Mouse (Mus musculus): ENCODE measurements at regions not wholly inside any gene's neighbourhood (a gene's known extent, or its start where the extent isn't known, plus 50 kb on each side); places are given as distances from the start of the nearest gene placed in this dataset.

DNA sequence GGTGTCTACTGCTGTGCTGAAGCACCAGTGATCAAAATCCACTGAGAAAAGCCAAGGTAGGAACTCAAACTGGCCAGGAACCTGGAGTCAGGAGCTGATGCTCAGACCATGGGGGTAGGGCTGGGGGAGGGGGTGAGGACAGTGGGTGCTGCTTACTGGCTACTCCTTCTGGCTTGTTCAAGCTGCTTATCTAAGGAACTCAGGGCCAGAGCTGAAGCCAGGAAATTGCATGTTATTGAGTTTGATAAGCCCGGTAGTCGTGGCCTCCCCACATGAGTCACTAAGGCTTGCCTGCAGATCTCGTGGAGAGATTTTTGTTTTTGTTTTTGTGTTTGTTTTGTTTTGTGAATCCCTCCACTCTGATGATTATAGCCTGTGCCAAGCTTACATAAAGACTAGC, 65.9 kb downstream of the Tmem215 start:
- DNase-seq (ENCODE audit: low spot score in 2 of 2), result no peak

DNA sequence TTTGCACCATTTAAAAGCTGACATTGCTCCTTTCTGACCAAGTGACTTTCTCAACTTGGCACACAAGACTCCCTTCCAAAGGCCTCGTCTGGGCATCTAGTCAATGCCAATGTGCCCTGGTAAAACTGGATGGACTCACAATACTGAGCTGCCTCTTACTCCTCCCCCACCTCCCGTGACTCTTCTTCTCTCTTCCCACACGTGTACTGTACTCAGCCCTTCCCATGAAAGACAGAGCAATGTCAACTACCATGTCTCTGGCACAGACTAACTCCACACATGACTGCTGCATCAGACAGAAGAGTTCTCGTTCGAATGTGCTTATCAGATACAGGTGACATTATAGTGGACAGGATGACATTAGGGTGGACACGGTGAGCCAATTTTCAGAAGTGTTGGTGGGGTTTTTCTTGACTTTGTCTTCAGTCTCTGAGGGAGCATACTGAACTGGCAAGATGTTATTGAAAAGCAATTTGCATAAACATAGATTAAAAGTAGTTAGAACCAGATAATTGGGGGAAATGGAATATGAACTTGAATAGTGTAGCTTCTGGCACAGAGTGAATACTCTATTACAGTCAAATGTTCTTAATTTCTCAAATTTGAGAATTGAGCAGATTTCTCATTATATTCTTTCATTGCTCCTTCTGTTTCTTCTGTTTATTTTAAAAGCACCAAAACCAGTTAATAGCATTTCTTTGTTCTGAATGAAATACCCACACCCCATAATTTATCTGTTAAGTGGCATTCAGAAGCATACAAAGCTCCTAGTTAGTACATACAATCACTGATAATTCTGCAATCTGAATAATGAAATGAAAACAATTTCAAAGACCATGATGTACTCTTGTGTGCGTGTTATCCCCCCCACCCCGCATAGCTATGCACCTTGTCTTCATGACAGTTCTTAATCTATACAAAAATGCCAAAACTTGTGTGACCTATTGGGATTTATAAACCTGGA, 71.4 kb downstream of the Tmem215 start:
- DNase-seq (ENCODE audit: low spot score in 2 of 2), result no peak

DNA sequence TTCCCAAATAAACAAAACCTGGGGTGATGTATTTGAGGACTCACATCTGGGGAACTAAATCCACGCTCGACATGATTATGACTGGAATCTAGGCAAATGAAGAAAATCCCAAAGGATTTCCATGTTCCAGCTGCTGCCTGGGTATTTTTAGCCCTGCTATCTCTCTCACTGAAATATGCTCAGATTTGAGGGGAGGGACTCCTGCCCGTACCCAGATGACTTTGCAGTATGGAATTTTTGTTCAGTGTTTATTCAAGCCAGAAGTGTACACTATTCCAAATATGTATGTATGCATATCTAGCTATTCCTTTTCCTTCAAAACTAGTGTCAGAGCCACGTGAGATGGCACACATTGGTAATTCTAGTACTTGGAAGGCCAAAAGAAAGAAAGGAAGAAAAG, 72.1 kb downstream of the Tmem215 start:
- DNase-seq (ENCODE audit: low spot score in 2 of 2), result no peak

DNA sequence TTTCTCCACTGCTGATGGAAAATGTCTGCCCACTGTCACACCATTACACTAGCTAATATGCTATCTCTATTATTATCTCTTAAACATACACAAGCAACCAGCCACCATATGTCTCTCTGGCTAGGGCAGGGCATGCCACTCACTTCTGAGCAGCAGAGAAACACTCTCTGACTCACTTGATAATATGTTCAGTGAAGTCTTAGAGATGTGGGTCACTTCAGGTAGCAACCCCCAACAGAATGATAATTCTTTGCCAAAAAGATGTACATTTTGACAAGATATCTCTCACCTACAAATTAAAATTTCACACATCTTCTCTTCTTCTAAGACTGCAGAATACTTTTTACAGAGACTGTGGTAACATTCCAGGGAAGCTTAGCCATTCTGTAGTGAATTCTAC, 72.8 kb downstream of the Tmem215 start:
- peak; percentile 13 to 15 for DNase-seq (ENCODE audit: low spot score in 2 of 2)

DNA sequence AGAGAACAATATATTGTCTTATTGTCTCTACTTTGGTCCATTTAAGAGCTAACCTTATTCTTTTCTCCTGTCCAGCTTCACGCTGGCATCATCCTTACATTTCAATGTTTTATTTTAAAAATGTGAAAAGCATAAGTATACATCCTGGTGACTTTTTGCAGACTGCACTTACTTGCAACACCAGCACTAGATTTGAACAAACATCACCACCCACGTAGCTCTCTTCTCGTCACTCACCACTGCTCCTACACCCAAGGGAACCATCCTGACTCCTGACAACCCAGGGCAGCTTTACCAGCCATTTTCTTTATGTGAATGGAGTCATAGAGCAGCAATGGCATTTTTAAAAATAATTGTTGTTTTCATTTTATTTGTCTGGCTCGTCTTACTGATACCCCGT, 73.7 kb downstream of the Tmem215 start:
- peak; percentile 16 to 24 for DNase-seq (ENCODE audit: low spot score in 2 of 2)

DNA sequence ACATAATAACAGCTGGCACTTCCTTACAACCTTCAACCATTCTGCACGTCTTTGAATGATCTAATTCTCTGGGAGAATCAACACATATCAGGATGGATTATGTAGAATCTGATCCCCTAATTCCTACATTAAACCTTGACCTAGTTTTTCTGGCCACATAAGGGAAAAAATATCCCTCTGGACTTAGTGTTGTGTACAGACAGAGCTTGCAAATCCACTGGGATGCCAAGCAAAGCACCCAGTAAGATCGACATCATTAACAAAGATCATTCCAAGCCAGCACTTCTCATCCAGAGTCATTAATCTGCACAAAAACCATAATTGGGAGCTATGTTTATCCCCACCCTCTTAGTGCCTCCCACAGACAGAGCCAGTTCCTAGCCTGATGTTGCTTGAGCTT, 87.8 kb downstream of the Tmem215 start:
- DNase-seq (ENCODE audit: low spot score in 2 of 2), result no peak

DNA sequence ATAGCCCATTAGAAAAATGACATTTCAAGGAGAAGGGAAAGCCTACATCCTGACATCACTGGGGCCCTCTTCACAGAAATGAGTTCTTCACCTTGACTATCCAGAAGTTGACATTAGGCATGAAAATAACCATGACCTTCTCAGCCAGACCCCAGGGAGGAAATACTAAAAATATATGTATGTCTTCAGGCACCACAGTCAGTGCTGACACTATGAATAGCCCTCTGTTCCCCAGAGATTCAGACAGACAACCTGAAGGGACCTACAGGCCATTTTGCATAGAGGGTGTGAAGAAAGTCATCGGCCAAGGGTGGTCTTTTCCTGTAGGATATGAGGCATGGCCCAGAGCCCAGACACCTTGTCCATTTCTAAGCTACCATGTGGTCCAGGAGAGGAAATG, 101.3 kb downstream of the Tmem215 start:
- DNase-seq (ENCODE audit: low spot score in 2 of 2), result no peak

DNA sequence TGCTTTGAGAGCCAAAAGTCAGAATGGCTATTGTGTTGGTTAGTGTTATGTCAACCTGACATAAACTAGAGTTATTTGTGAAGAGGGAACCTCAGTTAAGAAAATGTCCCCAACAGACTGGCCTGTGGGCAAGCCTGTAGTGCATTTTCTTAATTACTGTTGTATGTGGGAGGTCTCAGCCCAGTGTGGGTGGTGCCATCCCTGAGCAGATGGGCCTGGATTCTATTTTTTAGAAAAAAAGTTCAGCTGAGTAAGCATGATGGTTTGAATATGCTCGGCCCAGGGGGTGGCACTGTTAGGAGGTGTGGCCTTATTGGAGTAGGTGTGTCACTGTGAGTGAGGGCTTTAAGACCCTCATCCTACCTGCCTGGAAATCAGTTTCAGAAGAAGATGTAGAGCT, 104.0 kb downstream of the Tmem215 start:
- DNase-seq (ENCODE audit: low spot score in 2 of 2), result peak in 1 of 2 experiments; percentile 17

DNA sequence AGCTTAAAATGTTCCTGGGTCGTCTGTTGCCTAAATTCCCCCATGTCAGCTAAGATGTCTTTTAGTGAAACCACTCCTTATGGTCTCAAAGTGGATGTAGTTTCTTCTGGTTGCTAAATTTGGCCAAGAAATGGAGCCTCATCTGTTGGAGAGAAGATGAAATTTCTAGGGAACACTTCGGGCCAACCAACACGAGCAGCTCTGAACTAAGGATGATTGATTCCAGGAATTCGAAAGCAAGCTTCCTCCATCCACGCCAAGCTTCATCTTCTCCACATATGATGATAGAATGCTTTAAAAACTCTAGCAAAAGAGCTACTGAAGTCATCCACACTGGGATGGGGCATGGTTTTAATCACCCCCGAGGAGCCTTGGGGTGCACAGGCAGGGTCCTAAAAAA, 112.5 kb downstream of the Tmem215 start:
- DNase-seq (ENCODE audit: low spot score in 2 of 2), result no peak

DNA sequence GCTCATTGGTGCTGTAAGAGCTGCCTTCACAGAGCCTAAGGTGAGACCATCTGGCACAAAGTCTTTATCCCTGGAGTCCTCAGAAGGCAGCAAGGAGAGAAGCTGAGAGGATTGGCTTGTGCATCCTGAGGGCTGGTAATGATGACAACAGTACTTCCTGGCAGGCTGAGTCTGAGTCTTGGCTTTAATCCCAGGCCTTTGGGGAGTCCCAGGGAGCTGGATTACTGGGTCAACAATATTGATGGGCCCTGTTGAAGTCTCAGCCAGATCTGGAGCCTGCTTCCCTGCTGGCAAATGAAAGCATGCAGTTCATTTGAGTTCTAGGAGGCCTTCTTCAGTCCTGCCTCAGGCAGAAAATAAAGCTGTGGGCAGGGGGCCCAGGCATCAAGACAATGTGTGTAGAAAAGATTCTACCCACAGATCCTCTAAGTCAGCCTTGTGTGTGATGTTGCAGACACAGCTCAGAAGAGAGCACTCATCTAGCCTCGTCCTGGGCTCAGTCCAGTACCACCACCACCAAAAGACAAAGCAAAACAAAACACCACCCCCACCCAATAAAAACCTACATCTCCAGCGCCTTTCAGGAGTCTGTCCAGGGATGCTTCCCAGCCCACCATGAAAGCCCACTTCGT, 113.1 kb downstream of the Tmem215 start:
- DNase-seq (ENCODE audit: low spot score in 2 of 2), result peak; percentile 11 to 21

DNA sequence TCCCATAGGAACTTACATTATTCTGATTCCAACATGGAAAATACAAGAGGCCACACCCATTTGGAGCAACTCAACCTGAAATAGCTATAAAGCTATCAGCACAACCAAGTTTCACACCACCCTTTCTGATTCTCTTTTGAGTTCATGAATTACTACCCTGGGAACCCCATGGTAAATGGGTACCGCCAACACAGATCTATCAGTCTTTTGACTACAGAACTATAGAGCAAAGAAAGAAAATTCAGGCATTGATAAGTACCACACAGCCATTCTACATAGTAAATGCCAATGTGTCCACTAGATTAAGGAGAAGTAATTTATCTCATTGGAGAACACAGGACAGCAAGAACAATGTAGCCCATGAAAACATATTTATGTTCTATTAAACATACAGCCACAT, 114.1 kb downstream of the Tmem215 start:
- DNase-seq (ENCODE audit: low spot score in 2 of 2), result no peak

DNA sequence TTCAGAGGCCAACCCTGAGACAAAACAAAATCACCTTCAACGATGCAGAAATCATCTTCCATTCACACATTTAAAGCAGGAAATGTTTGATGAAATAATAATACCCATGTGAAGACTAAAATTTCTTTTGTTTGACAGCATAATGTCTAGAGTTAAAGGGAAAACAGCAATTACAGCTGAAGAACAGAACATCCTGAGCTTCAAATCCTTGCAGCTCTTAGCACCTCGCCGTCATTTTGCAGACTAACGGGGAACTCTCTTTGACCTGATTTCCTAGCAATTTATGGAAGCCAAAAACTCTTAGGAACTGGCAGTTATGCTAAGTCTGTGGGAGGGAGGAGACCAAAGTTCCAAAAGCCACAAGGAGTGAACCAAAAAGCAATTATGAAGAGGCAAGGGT, 115.3 kb downstream of the Tmem215 start:
- no peak for DNase-seq (ENCODE audit: low spot score in 2 of 2)

DNA sequence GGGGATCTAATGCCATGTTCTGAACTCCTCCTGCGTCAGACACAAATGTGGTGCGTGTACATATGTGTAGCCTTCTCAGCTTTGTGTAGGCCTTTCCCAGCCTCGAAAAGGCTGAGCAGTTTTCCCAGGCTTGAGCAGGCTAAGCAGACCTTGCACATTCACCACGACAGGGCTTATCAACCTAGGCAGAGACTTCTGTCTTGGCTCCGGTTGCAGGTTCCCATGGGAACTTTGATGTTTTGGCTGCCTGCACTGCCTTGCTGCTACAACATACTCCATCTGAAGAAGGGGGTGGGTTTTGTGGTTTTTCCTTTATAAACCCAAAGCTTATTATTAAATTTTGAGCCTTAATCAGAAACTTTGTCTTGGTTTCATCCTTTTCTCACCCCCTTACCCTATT, 109.2 kb downstream of the Aptx start:
- no peak for DNase-seq (ENCODE audit: low spot score in 2 of 2)

DNA sequence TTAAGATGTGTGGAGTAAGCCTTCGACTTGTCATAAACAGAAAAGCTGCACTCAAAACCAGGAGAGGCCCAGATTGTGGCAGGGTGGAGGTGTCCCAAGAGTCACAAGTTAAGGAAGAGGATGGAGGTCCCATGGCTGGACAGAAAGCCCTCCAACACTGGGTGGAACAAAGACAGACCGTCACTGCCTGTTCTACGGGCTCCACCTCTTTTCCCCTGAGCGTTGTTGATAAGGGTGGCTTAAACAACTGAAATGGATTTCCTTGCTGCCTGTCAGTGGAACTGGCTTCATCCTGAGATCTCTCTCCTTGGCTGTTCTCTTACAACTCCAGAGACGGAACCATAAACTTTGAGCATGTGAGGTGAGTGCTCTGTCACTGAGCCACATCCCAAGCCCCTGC, 78.0 kb downstream of the Aptx start:
- no peak for DNase-seq (ENCODE audit: low spot score in 2 of 2)

DNA sequence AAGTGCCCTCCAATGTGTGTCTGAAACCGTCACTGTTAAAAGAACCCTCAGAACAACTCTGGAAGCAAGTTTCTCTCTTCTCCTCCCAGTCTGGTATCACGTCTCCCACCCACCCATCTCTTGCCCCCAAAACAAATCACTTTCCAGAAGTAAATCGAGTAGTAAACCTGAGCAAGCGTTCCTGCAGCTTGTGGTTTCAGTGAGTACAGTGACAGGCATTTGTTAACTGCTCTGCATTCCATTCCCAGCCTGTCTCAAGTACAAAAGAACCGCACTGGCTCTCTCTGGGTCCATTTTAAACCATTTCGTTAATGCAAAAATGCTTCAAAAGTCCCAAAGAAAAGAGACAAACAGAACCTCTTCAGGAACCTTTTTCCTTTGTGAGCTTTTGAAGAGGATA, 77.1 kb downstream of the Aptx start:
- DNase-seq (ENCODE audit: low spot score in 2 of 2), result no peak
